Mouse (Mus musculus) heart, adult 9 months (tissue): ENCODE results near the gene Nup155.
"Not testable (repeated sequence)": the region's sequence is repeated elsewhere in the genome, so short reads cannot be mapped to it uniquely, and the experiment has no call there.

Experiments used
- DNase-seq, 2 experiments: peaks; one replicate each; pipeline ENCODE4 v3.0.0; 2022; ENCODE audit warnings: low spot score in 2 of 2

The Nup155 gene

GRCm38 (mm10) chr15:8108966-8109743, at the start of gene Nup155:
TSS of gene Nup155 (plus strand) at chr15:8109273.
- DNase-seq: peak; percentile 88 to 91

- DNase-seq: no peak
These were observed 43.9 kb upstream of the Nup155 start for GRCm38 (mm10) chr15:8065221-8065620.

GRCm38 (mm10) chr15:8073159-8073558, 35.9 kb upstream of the Nup155 start:
- not testable (repeated sequence) for DNase-seq

- no peak for DNase-seq
These were observed 26.9 kb upstream of the Nup155 start for GRCm38 (mm10) chr15:8082139-8082538.

- DNase-seq: no peak
These were observed 21.8 kb upstream of the Nup155 start for GRCm38 (mm10) chr15:8087293-8087692.

- DNase-seq: no peak
These were observed 20.4 kb upstream of the Nup155 start for GRCm38 (mm10) chr15:8088715-8089114.

- no peak for DNase-seq
These were observed 18.4 kb upstream of the Nup155 start for GRCm38 (mm10) chr15:8090685-8091084.

- not testable (repeated sequence) for DNase-seq
These were observed 16.4 kb upstream of the Nup155 start for GRCm38 (mm10) chr15:8092668-8093067.

- DNase-seq: peak in 1 of 2 experiments; percentile 15
These were observed 11.2 kb upstream of the Nup155 start for GRCm38 (mm10) chr15:8097853-8098252.

- DNase-seq: peak; percentile 87 to 94
These were observed 10.0 kb upstream of the Nup155 start, which contains the start of gene Wdr70 for GRCm38 (mm10) chr15:8098774-8099749. TSS of gene Wdr70 (minus strand) at chr15:8099209.

- not testable (repeated sequence) for DNase-seq
These were observed 7.0 kb upstream of the Nup155 start for GRCm38 (mm10) chr15:8101975-8102542.

- DNase-seq: no peak
These were observed 610 bp upstream of the Nup155 start for GRCm38 (mm10) chr15:8108360-8108965.

- DNase-seq: no peak
These were observed 709 bp downstream of the Nup155 start for GRCm38 (mm10) chr15:8109782-8110181.

- DNase-seq: no peak
These were observed 20.2 kb downstream of the Nup155 start for GRCm38 (mm10) chr15:8129281-8129680.

GRCm38 (mm10) chr15:8131268-8131667, 22.2 kb downstream of the Nup155 start:
- DNase-seq: no peak

- no peak for DNase-seq
These were observed 22.7 kb downstream of the Nup155 start for GRCm38 (mm10) chr15:8131761-8132160.

- DNase-seq: no peak
These were observed 26.5 kb downstream of the Nup155 start for GRCm38 (mm10) chr15:8135606-8136005.

GRCm38 (mm10) chr15:8161841-8162240, 52.8 kb downstream of the Nup155 start:
- DNase-seq: no peak

GRCm38 (mm10) chr15:8168591-8169265, 59.7 kb downstream of the Nup155 start, which contains the start of gene Cplane1:
TSS of gene Cplane1 (plus strand) at chr15:8169106.
- peak; percentile 92 for DNase-seq

- no peak for DNase-seq
These were observed 60.2 kb downstream of the Nup155 start for GRCm38 (mm10) chr15:8169266-8169746.

GRCm38 (mm10) chr15:8189563-8189962, 80.5 kb downstream of the Nup155 start:
- no peak for DNase-seq
